Mouse (Mus musculus) urinary bladder, postnatal 0 days (tissue): ENCODE data around the gene Hic1. TPM values are rescaled to one million over a fixed set of nuclear protein-coding genes. Genes with fewer than 3 reads are reported as not detected.

Experiments used
- microRNA counts: library from miRNA; unstranded; fragments of <30 nt; microRNA quantifications from one replicate; lab custom pipeline; 2016
- microRNA-seq: library from miRNA; unstranded; fragments of <30 nt; microRNA quantifications from one replicate; pipeline ENCODE4, GENCODE M21; 2016
- polyA plus RNA-seq: library from polyadenylated mRNA; unstranded; fragments of >200 nt; fragmentation: Nextera tagmentation; extraction: Ambion mirVana; gene quantifications from 2 replicates; pipeline ENCODE4 v1.2.1, GENCODE M21; 2015

Gene Hic1
- polyA plus RNA-seq: 8.1 and 10.2 TPM in 2 replicates

DNA sequence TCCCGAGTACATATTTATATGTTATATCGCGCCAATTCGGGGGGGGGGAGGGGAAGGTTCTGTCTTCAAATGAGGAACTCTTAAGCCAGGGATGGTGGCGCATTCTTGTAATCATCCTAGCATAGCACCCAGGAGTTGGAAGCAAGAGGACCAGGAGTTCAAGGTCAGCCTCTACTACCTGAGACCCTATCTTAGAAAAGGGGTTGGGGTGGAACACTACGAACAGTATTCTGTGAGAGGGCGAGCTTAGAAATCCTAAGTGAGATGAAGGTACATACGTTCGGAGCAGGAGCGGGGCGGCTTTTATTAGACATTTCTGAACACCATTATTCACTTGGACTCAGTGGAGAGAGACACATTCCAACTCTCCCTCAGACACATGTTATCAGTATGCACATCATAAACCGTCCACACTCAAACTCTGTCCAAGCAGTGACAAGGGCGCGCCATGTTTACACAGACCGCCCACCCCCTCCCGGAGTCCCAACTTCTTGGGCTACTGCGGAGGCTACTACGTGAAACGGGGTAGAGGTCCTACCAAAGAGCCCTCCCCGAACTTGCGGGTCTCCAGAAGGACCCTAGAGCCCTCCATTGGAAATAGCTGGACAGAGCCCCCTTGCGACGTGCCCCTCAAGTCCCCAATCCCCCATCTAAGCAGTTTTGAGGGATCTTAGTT lies at the start of gene Hic1:
Hic1 (minus strand) TSS at position 115 of the 676 bp plus-strand sequence.

DNA sequence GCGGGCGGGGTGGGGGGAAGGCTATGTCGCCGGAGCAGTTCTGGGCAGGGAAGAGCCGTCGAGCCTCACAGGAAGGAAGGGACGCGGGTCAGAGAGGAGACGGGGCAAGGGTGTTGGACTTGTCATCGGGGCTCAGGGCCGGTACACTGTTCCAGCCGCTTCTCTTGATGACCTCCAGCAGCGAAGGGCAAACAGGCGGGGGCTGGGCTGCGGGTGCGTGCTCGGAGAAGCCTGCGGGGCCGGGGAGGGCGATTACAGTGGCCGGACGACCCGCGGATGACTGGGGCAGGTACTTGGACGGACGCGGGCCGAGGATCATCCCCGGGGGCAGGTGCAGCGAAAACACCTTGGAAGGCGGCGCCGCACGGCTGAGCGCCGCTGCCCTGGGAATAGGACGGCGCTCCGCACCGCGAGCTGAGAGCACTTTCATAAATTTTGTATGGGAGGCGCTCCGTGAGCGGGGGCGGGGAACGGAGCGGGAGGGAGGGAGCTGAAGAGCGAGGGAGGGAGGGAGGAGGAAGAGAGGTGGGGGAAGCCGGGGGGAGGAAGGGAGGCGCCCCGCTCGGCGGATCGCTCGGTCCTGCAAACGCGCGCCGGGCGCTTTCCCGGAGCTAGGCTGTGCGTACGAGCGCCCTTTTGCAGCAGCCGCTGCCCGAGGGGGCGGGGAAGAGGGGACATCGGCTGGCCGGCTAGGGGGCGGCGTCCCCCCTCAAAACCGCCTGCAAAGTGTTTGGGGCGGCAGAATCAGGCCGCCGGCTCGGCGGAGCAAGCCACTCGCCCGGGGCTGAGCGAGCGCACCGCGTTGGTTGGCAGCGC lies 24.1 kb upstream of the Hic1 start, which contains the start of gene Rtn4rl1:
Rtn4rl1 (plus strand) TSS at position 528 of the 816 bp plus-strand sequence.

DNA sequence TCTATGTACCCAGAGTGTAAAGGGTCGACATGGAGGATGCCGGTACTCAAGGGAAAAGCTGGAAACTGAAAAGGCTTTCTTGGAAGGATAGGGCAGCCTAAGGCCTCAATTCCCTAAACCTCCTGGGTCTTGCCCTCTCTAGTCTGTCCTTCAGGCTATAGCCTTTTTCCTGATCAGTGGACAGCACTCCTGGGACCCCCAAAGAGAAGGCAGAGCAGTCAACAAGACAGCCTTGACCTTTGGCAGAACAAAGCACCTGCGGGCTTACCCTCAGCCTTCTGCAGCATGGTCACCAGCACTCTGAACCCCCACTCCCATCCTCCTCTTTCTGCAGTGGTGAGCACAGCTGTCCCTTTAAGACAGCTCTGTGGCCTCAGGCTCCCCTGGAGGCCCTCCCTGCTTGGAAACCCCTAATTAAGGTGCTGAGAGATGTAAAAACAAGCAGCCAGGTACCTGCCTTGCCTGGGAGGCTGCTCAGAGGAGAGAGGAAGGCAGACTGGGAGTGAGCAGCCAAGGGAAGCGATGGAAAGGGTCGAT lies 21.7 kb upstream of the Hic1 start, which contains the start of gene Dph1:
Dph1 (minus strand) TSS at position 337 of the 537 bp plus-strand sequence.

GRCm38 (mm10) chr11:75178672-75179208 lies 9.4 kb upstream of the Hic1 start, which contains the start of gene Ovca2:
Gene Ovca2 (minus strand): TSS chr11:75178835.

MicroRNAs within 50 kb of the gene (microRNA counts, 519-probe panel; counts per million panel counts)
- microRNA mmu-miR-132 (lab: Ali Mortazavi, UCI): 3,445 counts per million, percentile 57 among the panel's probes with 10 or more counts
- microRNA mmu-miR-212 (lab: Ali Mortazavi, UCI): 392 counts per million, percentile 1 among the panel's probes with 10 or more counts

Small RNA genes within 50 kb of the gene (microRNA-seq; reads per million reads assigned to microRNA genes)
- gene Mir132 (312 reads per million, percentile 60 among the genes with 10 or more reads in this experiment), gene Mir212 (28.4 reads per million, percentile 31 among the genes with 10 or more reads in this experiment)

Other genes with a start within 250 kb of the Hic1 start
- gene Smg6, start 243.7 kb downstream of the Hic1 start, polyA plus RNA-seq: 6.3 and 6.7 TPM in 2 replicates
- gene Srr, start 243.6 kb downstream of the Hic1 start, polyA plus RNA-seq: 12.0 and 13.5 TPM in 2 replicates
- gene Ovca2, start 9.3 kb upstream of the Hic1 start, polyA plus RNA-seq: 14.8 and 15.7 TPM in 2 replicates
- 15.7 and 16.8 TPM in 2 replicates for gene Dph1, start 21.7 kb upstream of the Hic1 start, polyA plus RNA-seq
- 17.9 and 18.6 TPM in 2 replicates for gene Rtn4rl1, start 24.3 kb upstream of the Hic1 start, polyA plus RNA-seq
- 95.4 and 102 TPM in 2 replicates for gene Rpa1, start 178.8 kb upstream of the Hic1 start, polyA plus RNA-seq
- gene Smyd4, start 178.9 kb upstream of the Hic1 start, polyA plus RNA-seq: 11.2 and 11.3 TPM in 2 replicates